Mouse (Mus musculus) ES-Bruce4 (cell line): ENCODE measurements at regions not wholly inside any gene's neighbourhood (a gene's known extent, or its start where the extent isn't known, plus 50 kb on each side); places are given as distances from the start of the nearest gene placed in this dataset.

Experiments
- CTCF ChIP-seq: IDR thresholded peaks from one replicate; pipeline ENCODE4 v1.8.1; 2011; ENCODE audit warnings: low read depth, low read length
- POLR2A ChIP-seq: IDR thresholded peaks from one replicate; pipeline ENCODE4 v1.8.1; 2011; ENCODE audit warnings: low read length; ENCODE audit not compliant: insufficient read depth

- TF ChIP-seq CTCF, result no peak
- no peak for TF ChIP-seq POLR2A
Observed at GRCm38 (mm10) chr6:95264011-95264869, 57.7 kb upstream of the Gm10234 start.
